Mouse (Mus musculus) right cerebral cortex, postnatal 36 days (tissue): ENCODE measurements around the gene Gm17581.
"Not testable (repeated sequence)": the region's sequence is repeated elsewhere in the genome, so short reads cannot be mapped to it uniquely, and the experiment has no call there.

Experiments
- DNase-seq, 2 experiments: peaks; one replicate each; pipeline ENCODE4 v3.0.0; 2022; ENCODE audit warnings: low spot score in 2 of 2, mixed read lengths in 1 of 2

Gm17581 gene

GRCm38 (mm10) chr2:155735766-155736165, at the start of gene Gm17581:
Gm17581 (minus strand) TSS chr2:155735866.
- not testable (repeated sequence) for DNase-seq

- peak; percentile 57 to 64 for DNase-seq
Measured at GRCm38 (mm10) chr2:155784534-155784933, 48.9 kb upstream of the Gm17581 start.

GRCm38 (mm10) chr2:155779506-155779905, 43.8 kb upstream of the Gm17581 start:
- DNase-seq = no peak

GRCm38 (mm10) chr2:155779066-155779465, 43.4 kb upstream of the Gm17581 start:
- DNase-seq = no peak

- DNase-seq = no peak
Measured at GRCm38 (mm10) chr2:155778004-155778403, 42.3 kb upstream of the Gm17581 start.

- no peak for DNase-seq
Measured at GRCm38 (mm10) chr2:155777688-155777985, 42.0 kb upstream of the Gm17581 start.

- DNase-seq = no peak
Measured at GRCm38 (mm10) chr2:155776824-155777687, 41.4 kb upstream of the Gm17581 start.

- DNase-seq = peak in 1 of 2 experiments; percentile 20
Measured at GRCm38 (mm10) chr2:155775685-155776263, 40.1 kb upstream of the Gm17581 start.

GRCm38 (mm10) chr2:155774927-155775684, 39.4 kb upstream of the Gm17581 start, which contains the start of gene Mmp24:
Mmp24 (plus strand) TSS chr2:155775342.
- DNase-seq = no peak

GRCm38 (mm10) chr2:155774261-155774926, 38.7 kb upstream of the Gm17581 start:
- DNase-seq = no peak

GRCm38 (mm10) chr2:155773664-155774063, 38.0 kb upstream of the Gm17581 start:
- no peak for DNase-seq

GRCm38 (mm10) chr2:155764679-155765418, 29.2 kb upstream of the Gm17581 start:
- no peak for DNase-seq

GRCm38 (mm10) chr2:155756855-155757566, 21.3 kb upstream of the Gm17581 start:
- DNase-seq = no peak

- DNase-seq = no peak
Measured at GRCm38 (mm10) chr2:155755746-155756145, 20.1 kb upstream of the Gm17581 start.

- DNase-seq = no peak
Measured at GRCm38 (mm10) chr2:155751014-155751786, 15.5 kb upstream of the Gm17581 start, which contains the start of gene Procr. Procr (plus strand) TSS chr2:155751117.

GRCm38 (mm10) chr2:155749394-155749793, 13.7 kb upstream of the Gm17581 start:
- DNase-seq = no peak

- DNase-seq = no peak
Measured at GRCm38 (mm10) chr2:155745487-155745886, 9.8 kb upstream of the Gm17581 start.

- DNase-seq = no peak
Measured at GRCm38 (mm10) chr2:155743351-155743750, 7.7 kb upstream of the Gm17581 start.

- no peak for DNase-seq
Measured at GRCm38 (mm10) chr2:155742931-155743337, 7.3 kb upstream of the Gm17581 start.

GRCm38 (mm10) chr2:155742211-155742610, 6.5 kb upstream of the Gm17581 start:
- DNase-seq = no peak
